Mouse (Mus musculus) kidney, embryonic 15.5 days (tissue): ENCODE data around the gene Cdca5. TPM values are rescaled to one million over a fixed set of nuclear protein-coding genes. Genes with fewer than 3 reads are reported as not detected.
"Not testable (repeated sequence)": the region's sequence is repeated elsewhere in the genome, so short reads cannot be mapped to it uniquely, and the experiment has no call there.

ENCODE experiments used
- ATAC-seq: fragments of 200-750 bp; cut with Nextera tagmentation; replicated peaks from 2 replicates; pipeline ENCODE4 v1.8.0; 2017; ENCODE audit warnings: moderate TSS enrichment; ENCODE audit not compliant: low FRiP score
- H3K27ac ChIP-seq: fragments of 300-500 bp; sonication (generic); 2 replicates; pipeline ENCODE4 v1.5.1; 2015; ENCODE audit warnings: mild to moderate bottlenecking, inconsistent platforms
- H3K27me3 ChIP-seq: fragments of 300-500 bp; sonication (generic); 2 replicates; pipeline ENCODE4 v1.6.1; 2015; ENCODE audit warnings: inconsistent platforms
- H3K36me3 ChIP-seq: fragments of 300-500 bp; sonication (generic); 2 replicates; pipeline ENCODE4 v1.6.1; 2015; ENCODE audit warnings: inconsistent platforms
- H3K4me1 ChIP-seq: fragments of 300-500 bp; sonication (generic); 2 replicates; pipeline ENCODE4 v1.6.1; 2015; ENCODE audit warnings: inconsistent platforms
- H3K4me2 ChIP-seq: fragments of 300-500 bp; sonication (generic); 2 replicates; pipeline ENCODE4 v1.6.1; 2015; ENCODE audit warnings: moderate library complexity, mild to moderate bottlenecking, inconsistent platforms
- H3K4me3 ChIP-seq: fragments of 300-500 bp; sonication (generic); replicated peaks from 2 replicates; pipeline ENCODE4 v1.5.1; 2015; ENCODE audit warnings: mild to moderate bottlenecking, inconsistent platforms
- H3K9ac ChIP-seq: fragments of 300-500 bp; sonication (generic); 2 replicates; pipeline ENCODE4 v1.6.1; 2015; ENCODE audit warnings: mild to moderate bottlenecking, inconsistent platforms
- H3K9me3 ChIP-seq: fragments of 300-500 bp; sonication (generic); replicated peaks from 2 replicates; pipeline ENCODE4 v1.6.1; 2016; ENCODE audit warnings: inconsistent platforms
- WGBS: fragments of 180-500 bp; shearing (Covaris S2); methylation state at CpG from one replicate; pipeline ENCODE4 v1.1.7; 2015; ENCODE audit warnings: mixed read lengths; 5-methylcytosine and 5-hydroxymethylcytosine counted together
- polyA plus RNA-seq: library from polyadenylated mRNA; unstranded; fragments of >200 nt; fragmentation: Nextera tagmentation; extraction: Ambion mirVana; gene quantifications from 2 replicates; pipeline ENCODE4 v1.2.1, GENCODE M21; 2015

Cdca5 gene
- polyA plus RNA-seq, 1 experiment from 2014 or later, result 45.8 TPM

DNA sequence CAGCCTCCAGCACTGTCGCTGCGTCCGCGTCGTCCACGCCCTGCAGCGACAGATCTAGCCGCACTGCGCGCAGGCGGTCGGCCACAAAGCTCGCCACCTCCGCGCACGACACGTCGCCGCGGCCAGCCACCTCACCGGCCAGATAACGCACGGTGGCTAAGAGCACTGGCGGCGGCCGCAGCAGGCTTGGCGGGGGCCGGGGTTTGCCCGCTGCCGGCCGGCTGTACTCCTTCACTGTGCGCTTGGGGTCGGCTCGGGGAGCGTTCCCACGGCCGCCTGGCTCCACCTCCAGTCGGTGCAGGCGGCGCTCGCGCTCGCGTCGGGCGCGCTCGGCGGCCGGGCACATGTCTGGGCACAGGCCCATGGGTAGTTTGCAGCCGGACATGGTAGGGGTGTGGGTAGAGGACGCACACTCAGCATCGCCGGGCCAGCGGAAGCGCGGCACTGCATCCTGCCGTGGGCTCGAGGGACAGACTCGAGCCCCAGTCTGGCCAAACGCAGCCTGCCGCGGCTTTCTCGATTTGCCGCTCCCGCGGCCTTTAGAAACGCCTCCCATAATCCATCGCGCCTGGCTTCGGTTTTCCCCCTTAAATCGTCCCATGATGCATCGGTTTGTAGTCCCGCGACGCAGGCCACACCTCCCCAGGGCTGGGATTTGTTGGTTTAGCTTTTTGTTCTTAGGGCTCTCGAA is 33.3 kb downstream of the Cdca5 start, which contains the start of gene Sac3d1:
Sac3d1 (minus strand) TSS at position 665 of the 691 bp plus-strand sequence.
- Histone ChIP-seq H3K27ac (peak within 1 kb of the TSS; percentile 99), H3K4me1 (peaks cover 26% of the 10 kb centered on the region), H3K27me3 (no peaks in the 10 kb centered on the region), H3K36me3 (peaks cover 42% of the 10 kb centered on the region), H3K9me3 (no peaks in the 10 kb centered on the region), H3K9ac (peak within 1 kb of the TSS; percentile 76), H3K4me2 (peak within 1 kb of the TSS; percentile 74), H3K4me3 (peak within 1 kb of the TSS; percentile 67)
- peak; percentile 85 for ATAC-seq
- under 1% methylated on average over 77 of the region's 77 CpGs for WGBS

DNA sequence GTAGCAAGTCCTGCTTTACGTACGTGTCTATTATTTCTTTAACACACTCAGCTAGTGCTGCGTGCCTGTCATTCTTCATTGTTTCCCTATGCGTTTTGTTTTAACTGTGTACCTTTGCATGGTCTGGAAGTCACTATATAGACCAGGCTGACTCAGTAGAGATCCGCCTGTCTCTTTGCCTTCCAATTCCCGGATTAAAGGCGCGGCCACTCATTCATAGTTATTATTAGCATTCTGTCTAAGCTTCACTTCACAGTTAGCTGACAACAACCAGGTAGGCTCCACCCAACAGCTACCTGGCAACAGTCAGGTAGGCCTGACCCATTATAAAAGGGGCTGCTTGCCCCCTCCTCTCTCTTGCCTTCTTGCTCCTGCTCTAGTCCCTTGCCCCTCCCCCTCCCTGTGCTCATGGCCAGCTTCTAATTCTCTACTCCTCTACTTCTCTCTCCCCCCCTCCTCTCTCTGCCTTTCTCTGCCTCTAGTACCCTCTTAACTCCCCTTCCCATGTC is 33.9 kb downstream of the Cdca5 start:
- peak; percentile 24 for ATAC-seq
- peak overlapping the region; percentile 67 for H3K4me3 ChIP-seq
- no peaks in the 10 kb centered on the region for H3K27me3 ChIP-seq
- H3K36me3 ChIP-seq, result peaks cover 39% of the 10 kb centered on the region
- peak overlapping the region; percentile 76 for H3K9ac ChIP-seq
- peak overlapping the region; percentile 74 for H3K4me2 ChIP-seq
- H3K27ac ChIP-seq, result peak overlapping the region; percentile 99
- H3K4me1 ChIP-seq, result peaks cover 26% of the 10 kb centered on the region
- 2% methylated on average over 8 of the region's 8 CpGs for WGBS
- H3K9me3 ChIP-seq, result no peaks in the 10 kb centered on the region

DNA sequence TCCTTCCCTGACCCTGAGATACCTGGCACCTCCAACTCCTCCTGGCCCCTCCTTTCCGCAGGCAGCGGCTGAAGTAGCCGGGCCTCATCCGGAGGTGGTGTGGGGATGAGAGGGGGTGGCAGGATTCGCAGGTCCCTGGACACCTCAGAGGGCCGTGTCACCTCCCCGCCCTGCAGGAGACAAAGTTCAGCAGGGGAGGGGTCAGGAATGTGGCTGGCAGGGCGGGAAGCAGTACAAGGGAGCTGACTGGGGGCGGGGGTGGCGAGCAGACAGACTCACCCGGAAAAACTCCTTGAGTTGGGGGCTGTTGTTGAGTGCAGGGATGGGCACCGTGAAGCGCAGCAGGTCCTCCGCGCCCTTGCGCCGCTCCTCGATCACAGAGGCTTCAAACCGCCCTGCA is 37.0 kb downstream of the Cdca5 start:
- no peak overlapping the region for H3K27ac ChIP-seq
- no peaks in the 10 kb centered on the region for H3K27me3 ChIP-seq
- no peaks in the 10 kb centered on the region for H3K9me3 ChIP-seq
- H3K4me2 ChIP-seq, result peak overlapping the region; percentile 31
- no peak for ATAC-seq
- H3K4me1 ChIP-seq, result peaks cover 24% of the 10 kb centered on the region
- WGBS, result 24% methylated on average over 19 of the region's 19 CpGs
- H3K9ac ChIP-seq, result no peak overlapping the region
- no peak overlapping the region for H3K4me3 ChIP-seq
- H3K36me3 ChIP-seq, result peaks cover 9% of the 10 kb centered on the region; the same call in 1 of the 2 replicates

DNA sequence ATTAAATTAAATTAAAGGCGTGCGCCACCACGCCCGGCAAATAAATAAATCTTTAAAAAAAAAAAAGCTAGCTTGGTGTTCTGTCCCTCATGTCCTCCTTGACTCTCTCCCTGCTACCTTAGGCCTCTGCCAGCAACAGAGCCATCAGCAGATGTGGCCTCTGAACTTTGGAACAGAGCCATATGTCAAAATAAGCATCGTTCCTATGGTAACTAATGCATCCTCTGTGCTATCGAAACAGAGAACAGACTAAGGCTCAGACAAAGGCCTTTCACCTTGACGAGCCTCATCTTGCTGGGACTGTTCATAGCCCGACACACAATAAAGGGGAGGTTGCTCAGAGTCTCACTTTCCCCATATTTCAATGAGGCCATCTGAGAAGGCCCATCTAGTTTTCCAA is 38.5 kb downstream of the Cdca5 start:
- no peak overlapping the region for H3K27ac ChIP-seq
- peaks cover 19% of the 10 kb centered on the region for H3K4me1 ChIP-seq
- no peak overlapping the region for H3K4me3 ChIP-seq
- peaks cover 7% of the 10 kb centered on the region; the same call in 1 of the 2 replicates for H3K36me3 ChIP-seq
- H3K4me2 ChIP-seq, result no peak overlapping the region
- no peak overlapping the region for H3K9ac ChIP-seq
- H3K27me3 ChIP-seq, result no peaks in the 10 kb centered on the region
- H3K9me3 ChIP-seq, result no peaks in the 10 kb centered on the region
- 71% methylated on average over 8 of the region's 8 CpGs for WGBS
- ATAC-seq, result no peak

DNA sequence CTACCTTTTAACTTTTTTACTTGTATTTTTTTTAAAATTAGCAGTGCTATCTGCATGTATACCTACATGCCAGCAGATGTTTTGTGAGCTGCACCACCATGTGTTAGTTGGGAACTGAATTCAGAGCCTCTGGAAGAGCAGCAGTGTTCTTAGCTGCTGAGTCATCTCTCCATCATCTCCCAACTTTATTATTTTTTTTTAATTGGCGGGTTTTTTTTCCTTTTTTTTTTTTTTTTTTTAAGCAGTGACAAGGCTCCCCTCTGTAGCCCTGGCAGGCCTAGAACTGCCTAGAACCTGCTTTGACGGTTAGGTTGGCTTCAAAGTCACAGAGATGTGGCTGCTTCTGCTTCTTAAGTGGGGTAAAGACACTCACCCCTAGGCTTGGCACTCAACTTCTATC is 40.1 kb downstream of the Cdca5 start:
- H3K9me3 ChIP-seq, result no peaks in the 10 kb centered on the region
- 76% methylated on average over 2 of the region's 2 CpGs for WGBS
- H3K27ac ChIP-seq, result no peak overlapping the region
- no peak overlapping the region for H3K4me3 ChIP-seq
- H3K4me2 ChIP-seq, result no peak overlapping the region
- peaks cover 15% of the 10 kb centered on the region for H3K4me1 ChIP-seq
- no peaks in the 10 kb centered on the region for H3K27me3 ChIP-seq
- no peak overlapping the region for H3K9ac ChIP-seq
- no peak for ATAC-seq
- peaks cover 7% of the 10 kb centered on the region; the same call in 1 of the 2 replicates for H3K36me3 ChIP-seq

DNA sequence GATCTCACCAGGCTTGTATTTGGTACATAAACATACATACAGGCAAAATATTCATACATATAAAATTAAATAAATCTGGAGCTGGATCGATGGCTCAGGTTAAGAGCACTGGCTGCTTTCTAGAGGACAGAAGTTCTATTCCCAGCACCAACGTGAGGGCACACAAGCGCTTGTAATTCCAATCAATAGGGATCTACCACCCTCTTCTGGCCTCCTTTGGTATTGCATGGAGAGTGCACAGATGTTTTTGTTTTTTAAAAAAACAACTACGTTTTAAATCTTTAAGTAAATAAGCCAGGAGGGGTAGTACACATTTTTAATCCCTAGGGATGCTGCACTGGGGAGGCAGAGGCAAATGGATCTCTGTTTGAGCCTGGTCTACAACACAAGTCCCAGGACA is 41.5 kb downstream of the Cdca5 start:
- Histone ChIP-seq H3K9me3 (no peaks in the 10 kb centered on the region), H3K27ac (no peak overlapping the region), H3K4me3 (no peak overlapping the region), H3K9ac (no peak overlapping the region), H3K27me3 (no peaks in the 10 kb centered on the region), H3K36me3 (no peaks in the 10 kb centered on the region; the same call in 1 of the 2 replicates), H3K4me1 (peaks cover 15% of the 10 kb centered on the region), H3K4me2 (no peak overlapping the region)
- WGBS, result 28% methylated on average over 4 of the region's 4 CpGs
- ATAC-seq, result no peak

DNA sequence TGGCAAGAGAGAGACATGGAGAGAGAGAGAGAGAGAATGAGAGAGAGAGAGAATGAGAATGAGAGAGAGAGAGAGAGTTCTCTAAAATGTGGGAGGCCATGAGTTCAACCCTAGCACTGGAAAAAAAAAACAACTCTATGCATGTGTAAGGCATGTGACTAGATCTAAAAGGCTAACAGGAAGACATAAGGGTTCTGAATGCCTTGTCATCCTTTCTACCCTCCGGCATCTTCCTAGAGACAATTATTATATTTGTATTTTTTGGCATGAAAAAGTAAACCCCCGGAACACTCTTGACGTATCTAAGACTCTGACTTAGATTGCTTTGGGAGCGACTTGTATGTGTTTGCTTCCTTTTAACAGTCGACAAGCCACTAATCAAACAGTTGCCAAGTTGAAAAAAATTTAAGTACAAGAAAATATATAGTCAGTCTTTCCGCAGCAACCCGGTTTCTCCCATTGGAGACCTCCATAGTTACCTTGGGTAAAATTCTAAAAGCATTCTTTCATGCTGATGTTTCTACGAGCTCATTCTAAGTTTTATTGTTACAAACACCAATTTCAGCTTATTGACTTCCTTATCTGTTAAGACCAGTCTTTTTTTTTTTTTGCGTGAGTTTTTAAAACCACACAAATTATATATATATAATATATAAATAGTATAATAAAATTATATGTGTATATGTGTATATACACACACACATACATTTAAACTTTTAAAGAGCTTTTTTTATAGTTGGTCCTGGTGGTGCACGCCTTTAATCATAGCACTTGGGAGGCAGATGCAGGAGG is 42.2 kb downstream of the Cdca5 start:
- H3K4me3 ChIP-seq, result peak overlapping the region; percentile 65
- ATAC-seq, result no peak
- H3K27me3 ChIP-seq, result no peaks in the 10 kb centered on the region
- peak overlapping the region; percentile 73 for H3K4me2 ChIP-seq
- peaks cover 11% of the 10 kb centered on the region for H3K4me1 ChIP-seq
- peak overlapping the region; percentile 66; the same call in 1 of the 2 replicates for H3K9ac ChIP-seq
- no peaks in the 10 kb centered on the region for H3K9me3 ChIP-seq
- 62% methylated on average over 10 of the region's 10 CpGs for WGBS
- peak overlapping the region; percentile 97 for H3K27ac ChIP-seq
- no peaks in the 10 kb centered on the region; the same call in 1 of the 2 replicates for H3K36me3 ChIP-seq

DNA sequence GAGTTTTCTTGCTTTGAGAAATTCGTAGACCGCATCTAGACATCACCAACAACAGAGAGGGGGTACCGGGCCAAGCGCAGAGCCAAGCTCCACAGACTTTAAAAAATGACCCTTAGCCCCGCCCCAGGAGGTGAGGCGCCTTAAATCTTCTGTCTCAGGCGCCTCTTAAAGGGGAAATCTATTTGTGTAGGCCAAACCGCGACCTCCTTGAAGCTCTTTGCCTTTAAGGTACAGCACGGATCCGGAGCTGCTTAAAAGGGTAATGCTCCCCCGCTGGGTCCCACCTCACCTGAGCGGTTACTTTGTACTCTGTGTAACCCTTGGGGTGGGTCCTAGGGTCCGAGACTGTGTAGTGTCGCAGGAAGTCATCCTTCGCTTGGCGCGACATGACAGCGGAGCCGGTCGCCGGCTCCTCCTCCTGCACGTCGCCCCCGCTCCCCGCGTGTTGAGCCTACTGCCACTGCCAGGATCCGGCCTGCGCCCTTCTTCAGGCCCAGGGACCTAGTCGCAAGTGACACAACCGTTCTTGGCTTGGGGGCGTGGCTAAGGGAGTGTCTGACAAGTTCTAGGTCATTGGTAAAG is 43.1 kb downstream of the Cdca5 start, which contains the start of gene Snx15:
Snx15 (minus strand) TSS at position 545 of the 582 bp plus-strand sequence.
- under 1% methylated on average over 32 of the region's 32 CpGs for WGBS

DNA sequence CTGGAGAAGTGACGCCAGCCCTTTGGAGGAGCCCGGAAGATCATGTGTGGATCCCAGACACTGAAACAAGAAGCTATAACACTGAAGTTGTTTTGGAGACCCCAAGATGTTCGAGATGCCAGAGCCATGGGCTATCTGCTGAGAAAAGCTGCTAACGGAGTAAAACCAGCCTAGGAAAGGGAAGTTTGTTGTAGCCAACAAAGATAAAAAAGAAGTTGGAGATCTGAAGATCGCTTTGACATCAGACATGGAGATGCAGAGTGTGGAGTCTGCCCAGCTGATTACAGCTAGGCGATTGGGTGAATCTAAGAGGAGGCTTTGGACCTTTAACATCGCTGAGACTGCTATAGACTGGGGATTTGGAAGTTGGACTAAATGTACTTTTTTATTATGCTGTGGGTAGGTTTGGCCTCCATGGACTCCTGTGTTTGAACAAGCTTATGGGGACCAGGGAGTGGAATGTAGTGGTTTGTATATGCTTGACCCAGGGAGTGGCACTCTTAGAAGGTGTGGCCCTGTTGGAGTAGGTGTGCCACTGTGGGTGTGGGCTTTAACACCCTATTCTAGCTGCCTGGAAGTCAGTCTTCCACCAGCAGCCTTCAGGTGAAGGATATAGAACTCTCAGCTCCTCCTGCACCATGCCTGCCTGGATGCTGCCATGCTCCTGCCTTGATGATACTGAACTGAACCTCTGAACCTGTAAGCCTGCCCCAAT is 45.8 kb downstream of the Cdca5 start:
- not testable (repeated sequence) for H3K4me2 ChIP-seq, H3K4me3 ChIP-seq, H3K9me3 ChIP-seq, H3K9ac ChIP-seq, H3K27me3 ChIP-seq, ATAC-seq, H3K27ac ChIP-seq
- Histone ChIP-seq H3K36me3 (peaks cover 17% of the 10 kb centered on the region), H3K4me1 (peaks cover 13% of the 10 kb centered on the region)
- 82% methylated on average over 7 of the region's 7 CpGs for WGBS

More for the DNA sequence above, 43.1 kb downstream of the Cdca5 start, which contains the start of gene Snx15:
- Histone ChIP-seq H3K27me3 (no peaks in the 10 kb centered on the region), H3K4me2 (peak within 1 kb of the TSS; percentile 73), H3K4me3 (peak within 1 kb of the TSS; percentile 65), H3K27ac (peak within 1 kb of the TSS; percentile 97), H3K9ac (peak within 1 kb of the TSS; percentile 66), H3K4me1 (peaks cover 11% of the 10 kb centered on the region), H3K36me3 (no peaks in the 10 kb centered on the region), H3K9me3 (no peaks in the 10 kb centered on the region)
- ATAC-seq, result peak; percentile 95

DNA sequence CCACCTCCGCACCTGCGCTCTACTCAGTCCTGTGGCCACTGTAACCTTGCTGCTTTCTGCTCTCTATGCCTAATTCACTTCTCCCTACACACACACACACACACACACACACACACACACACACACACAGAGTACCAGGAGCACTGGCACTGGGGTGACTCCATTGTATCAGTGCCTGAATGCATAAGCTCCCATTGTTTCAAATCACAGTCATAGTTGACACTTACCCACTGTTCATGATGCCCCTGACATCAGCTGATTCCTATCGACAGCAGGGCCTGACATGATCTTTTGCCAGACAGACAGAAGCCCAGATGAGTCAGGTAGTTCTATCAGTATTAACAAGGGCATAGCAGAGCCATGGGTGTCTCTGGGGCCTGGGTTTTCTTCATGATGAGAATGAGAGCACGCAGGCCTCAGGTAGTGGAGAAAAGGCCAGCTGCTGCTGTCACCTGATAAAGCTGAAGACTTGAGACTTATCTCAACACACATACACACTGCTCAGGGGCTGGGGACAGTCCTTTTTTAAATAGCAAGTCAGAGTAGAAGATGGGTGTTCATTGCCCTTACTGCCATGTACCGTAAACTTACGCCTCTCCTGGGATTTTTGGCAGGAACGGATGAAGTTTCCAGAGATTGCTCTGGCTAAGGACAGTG is 47.5 kb downstream of the Cdca5 start:
- H3K4me2 ChIP-seq, result no peak overlapping the region
- H3K9ac ChIP-seq, result no peak overlapping the region
- no peak overlapping the region for H3K4me3 ChIP-seq
- no peak for ATAC-seq
- peaks cover 35% of the 10 kb centered on the region for H3K36me3 ChIP-seq
- H3K4me1 ChIP-seq, result peaks cover 8% of the 10 kb centered on the region; the same call in 1 of the 2 replicates
- 86% methylated on average over 7 of the region's 7 CpGs for WGBS
- H3K27ac ChIP-seq, result 0 out of 2 replicates have a peak overlapping the region, but pooled peaks have one; percentile 18
- no peaks in the 10 kb centered on the region for H3K9me3 ChIP-seq
- H3K27me3 ChIP-seq, result no peaks in the 10 kb centered on the region

DNA sequence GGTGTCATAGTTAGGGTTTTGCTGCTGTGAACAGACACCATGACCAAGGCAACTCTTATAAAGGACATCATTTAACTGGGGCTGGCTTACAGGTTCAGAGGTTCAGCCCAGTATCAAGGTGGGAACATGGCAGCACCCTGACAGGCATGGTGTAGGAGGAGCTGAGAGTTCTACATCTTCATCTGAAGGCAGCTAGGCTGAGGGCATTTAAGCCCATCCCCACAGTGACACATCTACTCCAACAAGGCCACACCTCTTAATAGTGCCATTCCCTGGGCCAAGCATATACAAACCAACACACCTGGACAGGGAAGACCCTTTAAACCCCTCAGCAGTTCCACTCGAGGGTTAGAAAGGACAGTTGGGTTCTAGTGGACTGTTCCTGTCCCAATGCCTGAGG is 48.4 kb downstream of the Cdca5 start:
- not testable (repeated sequence) for H3K27ac ChIP-seq, H3K9me3 ChIP-seq, ATAC-seq, H3K4me3 ChIP-seq, H3K4me1 ChIP-seq, H3K4me2 ChIP-seq, H3K27me3 ChIP-seq, H3K9ac ChIP-seq
- WGBS, result 43% methylated on average over 1 of the region's 1 CpGs
- H3K36me3 ChIP-seq, result peaks cover 38% of the 10 kb centered on the region
